Mouse (Mus musculus) cerebellum, postnatal 4 days (tissue): Measurements from ENCODE around the gene Eps8l3.
"Not testable (repeated sequence)": the region's sequence is repeated elsewhere in the genome, so short reads cannot be mapped to it uniquely, and the experiment has no call there.

Experiments
- DNase-seq, 2 experiments: peaks; one replicate each; pipeline ENCODE4 v3.0.0; 2022; ENCODE audit warnings: low spot score in 2 of 2, mixed read lengths in 1 of 2

Gene Eps8l3

GRCm38 (mm10) chr3:107853232-107854181 lies 23.5 kb upstream of the Eps8l3 start:
- no peak for DNase-seq

- no peak for DNase-seq
These were observed 21.7 kb upstream of the Eps8l3 start for GRCm38 (mm10) chr3:107855368-107855767.

GRCm38 (mm10) chr3:107857646-107858045 lies 19.4 kb upstream of the Eps8l3 start:
- no peak for DNase-seq

- not testable (repeated sequence) for DNase-seq
These were observed 15.5 kb upstream of the Eps8l3 start for GRCm38 (mm10) chr3:107861483-107861882.

- DNase-seq = no peak
These were observed 14.6 kb upstream of the Eps8l3 start for GRCm38 (mm10) chr3:107862471-107862870.

GRCm38 (mm10) chr3:107863471-107863870 lies 13.6 kb upstream of the Eps8l3 start:
- no peak for DNase-seq

GRCm38 (mm10) chr3:107863898-107864603 lies 13.0 kb upstream of the Eps8l3 start:
- peak; percentile 92 to 93 for DNase-seq

GRCm38 (mm10) chr3:107865364-107866091 lies 11.5 kb upstream of the Eps8l3 start:
- no peak for DNase-seq

- peak; percentile 54 to 84 for DNase-seq
These were observed 9.9 kb upstream of the Eps8l3 start for GRCm38 (mm10) chr3:107867086-107867485.

- DNase-seq = no peak
These were observed 8.6 kb upstream of the Eps8l3 start for GRCm38 (mm10) chr3:107868452-107868851.

- no peak for DNase-seq
These were observed 7.9 kb upstream of the Eps8l3 start for GRCm38 (mm10) chr3:107869097-107869496.

- no peak for DNase-seq
These were observed 7.1 kb upstream of the Eps8l3 start for GRCm38 (mm10) chr3:107869925-107870324.

- no peak for DNase-seq
These were observed 3.4 kb upstream of the Eps8l3 start for GRCm38 (mm10) chr3:107873335-107874251.

GRCm38 (mm10) chr3:107875231-107875630 lies 1.8 kb upstream of the Eps8l3 start:
- no peak for DNase-seq

- DNase-seq = no peak
These were observed 1.0 kb downstream of the Eps8l3 start for GRCm38 (mm10) chr3:107877747-107878736.

- peak in 1 of 2 experiments; percentile 64 for DNase-seq
These were observed 10.9 kb downstream of the Eps8l3 start for GRCm38 (mm10) chr3:107887674-107888495.

- DNase-seq = not testable (repeated sequence)
These were observed 12.2 kb downstream of the Eps8l3 start for GRCm38 (mm10) chr3:107889236-107889635.

GRCm38 (mm10) chr3:107895194-107895719 lies 18.2 kb downstream of the Eps8l3 start:
- no peak for DNase-seq
